Mouse (Mus musculus) limb, embryonic 14.5 days (tissue): ENCODE measurements around the gene Serpina6. TPM values are rescaled to one million over a fixed set of nuclear protein-coding genes. Genes with fewer than 3 reads are reported as not detected.
"Not testable (repeated sequence)": the region's sequence is repeated elsewhere in the genome, so short reads cannot be mapped to it uniquely, and the experiment has no call there.

Source experiments
- ATAC-seq: fragments of 200-750 bp; cut with Nextera tagmentation; 2 replicates; pipeline ENCODE4 v1.8.0; 2017; ENCODE audit warnings: low read depth, moderate number of reproducible peaks, moderate TSS enrichment; ENCODE audit not compliant: low FRiP score
- DNase-seq: peaks from one replicate; pipeline ENCODE4 v3.0.0-alpha.2; 2015; ENCODE audit warnings: low spot score
- H3K27ac ChIP-seq: fragments of 300-500 bp; sonication (generic); replicated peaks from 2 replicates; pipeline ENCODE4 v1.5.1; 2014; ENCODE audit warnings: low read depth, mild to moderate bottlenecking, low read length, moderate library complexity, mixed read lengths
- H3K27me3 ChIP-seq: fragments of 300-500 bp; sonication (generic); 2 replicates; pipeline ENCODE4 v1.6.1; 2014; ENCODE audit warnings: low read length, mixed read lengths; ENCODE audit not compliant: control insufficient read depth, insufficient read depth
- H3K36me3 ChIP-seq: fragments of 300-500 bp; sonication (generic); 2 replicates; pipeline ENCODE4 v1.6.1; 2014; ENCODE audit warnings: mild to moderate bottlenecking, low read length, moderate library complexity, mixed read lengths; ENCODE audit not compliant: control insufficient read depth, insufficient read depth
- H3K4me1 ChIP-seq: fragments of 300-500 bp; sonication (generic); 2 replicates; pipeline ENCODE4 v1.6.1; 2014; ENCODE audit warnings: antibody characterized with exemption, low read length, mixed read lengths; ENCODE audit not compliant: control insufficient read depth, insufficient read depth
- H3K4me2 ChIP-seq: fragments of 300-500 bp; sonication (generic); replicated peaks from 2 replicates; pipeline ENCODE4 v1.6.1; 2014; ENCODE audit warnings: low read depth, mild to moderate bottlenecking, low read length, moderate library complexity; ENCODE audit not compliant: severe bottlenecking
- H3K4me3 ChIP-seq: fragments of 300-500 bp; sonication (generic); replicated peaks from 2 replicates; pipeline ENCODE4 v1.5.1; 2014; ENCODE audit warnings: low read length
- H3K9ac ChIP-seq: fragments of 300-500 bp; sonication (generic); 2 replicates; pipeline ENCODE4 v1.6.1; 2014; ENCODE audit warnings: mild to moderate bottlenecking, low read depth, low read length, moderate library complexity; ENCODE audit not compliant: severe bottlenecking
- H3K9me3 ChIP-seq: fragments of 300-500 bp; sonication (generic); 2 replicates; pipeline ENCODE4 v1.6.1; 2016; ENCODE audit warnings: low read length; ENCODE audit not compliant: control insufficient read depth
- POLR2A ChIP-seq: fragments of 200-500 bp; IDR thresholded peaks from 2 replicates; pipeline ENCODE4 v1.8.0; 2012; ENCODE audit warnings: inconsistent platforms, mild to moderate bottlenecking, moderate library complexity, borderline replicate concordance; ENCODE audit not compliant: insufficient read depth, insufficient read length; ENCODE audit errors: extremely low read depth
- WGBS: fragments of 180-500 bp; shearing (Covaris S2); extraction: QIAGEN DNeasy Blood & Tissue Kit; methylation state at CpG from one replicate; pipeline ENCODE4 v1.1.7; 2014; 5-methylcytosine and 5-hydroxymethylcytosine counted together
- polyA plus RNA-seq, 2 experiments: library from polyadenylated mRNA; depleted of rRNA in 1 of 2; stranded (reverse) in 1 of 2; unstranded in 1 of 2; fragments of >200 nt; fragmentation: Nextera tagmentation in 1 of 2; extraction: Ambion mirVana in 1 of 2; gene quantifications; 2 replicates each; pipeline versions ENCODE4 v1.2.1 to v1.2.3; 2012 to 2014

Serpina6 gene
- polyA plus RNA-seq, 2 experiments, result 0.34 TPM; not detected in 1

DNA sequence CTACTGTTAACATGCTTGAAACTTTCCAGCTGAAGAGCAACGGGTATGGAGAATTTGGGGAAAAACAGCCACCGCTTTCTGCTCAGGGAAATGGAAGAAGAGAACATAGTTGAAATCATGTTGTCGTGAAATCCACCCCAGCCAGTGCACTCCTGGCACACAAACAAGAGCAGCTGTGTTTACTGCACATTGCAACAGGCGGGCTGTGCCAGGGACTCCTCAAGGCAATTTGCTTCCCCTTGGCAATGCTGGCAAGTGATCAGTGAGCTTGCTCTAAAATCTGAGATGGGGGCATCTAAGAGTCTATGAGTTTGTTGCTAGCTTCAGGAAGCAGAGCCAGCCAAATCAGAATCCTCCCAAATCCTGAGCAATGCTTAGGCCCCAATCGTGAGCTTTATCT, 13.3 kb upstream of the Serpina6 start:
- no peak overlapping the region for H3K4me3 ChIP-seq
- no peak overlapping the region for H3K27ac ChIP-seq
- no peaks in the 10 kb centered on the region for H3K36me3 ChIP-seq
- no peak for TF ChIP-seq POLR2A
- WGBS, result 72% methylated on average over 5 of the region's 5 CpGs
- H3K27me3 ChIP-seq, result no peaks in the 10 kb centered on the region
- H3K9ac ChIP-seq, result no peak overlapping the region
- no peaks in the 10 kb centered on the region for H3K9me3 ChIP-seq
- no peak for ATAC-seq
- peak; percentile 15 for DNase-seq
- H3K4me1 ChIP-seq, result no peaks in the 10 kb centered on the region
- no peak overlapping the region for H3K4me2 ChIP-seq

DNA sequence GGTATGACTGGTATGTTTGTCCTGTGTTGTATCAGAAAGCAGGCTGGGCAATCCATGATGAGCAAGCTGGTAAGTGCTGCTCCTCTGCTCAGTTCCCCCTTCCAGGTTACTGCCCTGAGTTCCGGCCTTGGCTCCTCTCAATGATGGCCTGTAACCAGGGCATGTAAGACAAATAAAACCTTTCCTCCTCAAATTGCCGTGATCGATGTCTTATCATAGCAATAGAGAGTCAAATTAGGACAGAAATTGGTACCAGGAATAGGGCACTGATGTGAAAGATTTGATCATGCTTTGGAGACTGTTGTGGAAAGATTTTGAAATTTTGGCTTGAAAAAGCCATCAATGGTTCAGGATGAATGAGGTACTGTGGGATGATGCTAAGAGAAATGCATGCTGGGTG, 8.3 kb upstream of the Serpina6 start:
- Histone ChIP-seq H3K9ac (no peak overlapping the region), H3K4me1 (no peaks in the 10 kb centered on the region), H3K27ac (no peak overlapping the region), H3K9me3 (no peaks in the 10 kb centered on the region), H3K27me3 (no peaks in the 10 kb centered on the region), H3K4me2 (no peak overlapping the region), H3K4me3 (no peak overlapping the region), H3K36me3 (no peaks in the 10 kb centered on the region)
- 91% methylated on average over 3 of the region's 3 CpGs for WGBS
- DNase-seq (no peak), ATAC-seq (no peak)
- TF ChIP-seq POLR2A, result no peak

GRCm38 (mm10) chr12:103662053-103662452, 5.0 kb upstream of the Serpina6 start:
- not testable (repeated sequence) for H3K4me1 ChIP-seq, H3K36me3 ChIP-seq, H3K4me3 ChIP-seq, ATAC-seq, H3K4me2 ChIP-seq, H3K27ac ChIP-seq, DNase-seq, H3K9me3 ChIP-seq, H3K27me3 ChIP-seq, H3K9ac ChIP-seq

DNA sequence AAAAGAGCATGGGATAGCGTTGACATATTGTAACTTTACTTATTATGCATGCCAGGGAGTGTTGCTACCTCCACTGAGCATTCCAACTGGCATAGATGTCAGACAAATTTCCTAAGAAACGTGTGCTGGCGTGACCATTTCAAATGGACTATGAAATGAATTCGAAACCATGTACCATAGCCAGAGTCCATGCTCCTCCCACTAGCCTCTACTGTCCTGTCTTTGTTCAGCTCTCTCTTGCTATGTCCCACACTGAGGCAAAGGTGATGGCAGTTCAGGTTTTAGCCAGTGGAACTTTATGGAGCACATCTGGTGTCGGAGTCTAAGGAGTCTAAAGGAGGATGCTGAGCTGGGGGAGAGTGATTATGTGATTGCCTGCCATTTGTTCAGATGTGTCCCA, 3.1 kb upstream of the Serpina6 start:
- Histone ChIP-seq H3K27me3 (no peaks in the 10 kb centered on the region), H3K4me3 (no peak overlapping the region), H3K27ac (no peak overlapping the region), H3K9me3 (no peaks in the 10 kb centered on the region), H3K36me3 (no peaks in the 10 kb centered on the region), H3K4me1 (no peaks in the 10 kb centered on the region), H3K4me2 (no peak overlapping the region), H3K9ac (no peak overlapping the region)
- no peak for TF ChIP-seq POLR2A
- 84% methylated on average over 5 of the region's 5 CpGs for WGBS
- DNase-seq (no peak), ATAC-seq (no peak)

GRCm38 (mm10) chr12:103659171-103659570, 2.2 kb upstream of the Serpina6 start:
- H3K9ac ChIP-seq, result no peak overlapping the region
- no peak for ATAC-seq
- DNase-seq, result no peak
- no peaks in the 10 kb centered on the region for H3K9me3 ChIP-seq
- 81% methylated on average over 2 of the region's 2 CpGs for WGBS
- no peaks in the 10 kb centered on the region for H3K36me3 ChIP-seq
- no peak for TF ChIP-seq POLR2A
- H3K27ac ChIP-seq, result no peak overlapping the region
- H3K27me3 ChIP-seq, result no peaks in the 10 kb centered on the region
- H3K4me1 ChIP-seq, result no peaks in the 10 kb centered on the region
- H3K4me2 ChIP-seq, result no peak overlapping the region
- H3K4me3 ChIP-seq, result no peak overlapping the region

DNA sequence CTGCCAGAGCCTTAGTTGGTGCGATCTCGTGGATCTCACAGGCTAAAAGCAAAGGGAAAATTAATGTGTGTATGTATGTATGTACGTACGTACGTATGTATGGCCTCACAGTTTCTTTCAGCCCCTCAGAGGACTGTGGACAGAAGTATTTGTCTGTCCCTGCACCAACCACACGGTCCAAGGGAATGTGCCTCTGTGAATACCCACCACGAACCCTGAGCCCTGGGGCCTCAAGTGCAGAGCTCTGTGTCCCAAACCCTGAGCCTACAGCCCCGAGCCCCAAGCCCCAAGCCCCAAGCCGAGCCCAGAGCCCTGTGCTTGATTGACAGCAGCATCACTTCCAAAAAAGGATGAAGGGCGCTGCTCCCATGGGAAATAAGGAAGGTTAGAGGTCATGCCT, 979 bp upstream of the Serpina6 start:
- no peak for ATAC-seq
- 82% methylated on average over 10 of the region's 10 CpGs for WGBS
- no peaks in the 10 kb centered on the region for H3K27me3 ChIP-seq
- H3K4me1 ChIP-seq, result no peaks in the 10 kb centered on the region
- no peak overlapping the region for H3K27ac ChIP-seq
- no peak for DNase-seq
- H3K9ac ChIP-seq, result no peak overlapping the region
- H3K4me2 ChIP-seq, result no peak overlapping the region
- TF ChIP-seq POLR2A, result no peak
- H3K36me3 ChIP-seq, result no peaks in the 10 kb centered on the region
- H3K9me3 ChIP-seq, result no peaks in the 10 kb centered on the region
- H3K4me3 ChIP-seq, result no peak overlapping the region
